Mouse (Mus musculus) neural tube, embryonic 15.5 days (tissue): ENCODE measurements around the gene Camta1. TPM values are rescaled to one million over a fixed set of nuclear protein-coding genes. Genes with fewer than 3 reads are reported as not detected.
A peak's percentile ranks its signal among the peaks of the same experiment; 100 is the strongest.

Source experiments
- ATAC-seq: fragments of 200-750 bp; cut with Nextera tagmentation; 2 replicates; pipeline ENCODE4 v1.8.0; 2017; ENCODE audit warnings: mild to moderate bottlenecking, moderate TSS enrichment, moderate library complexity; ENCODE audit not compliant: low FRiP score
- H3K27ac ChIP-seq: fragments of 300-500 bp; sonication (generic); replicated peaks from 2 replicates; pipeline ENCODE4 v1.5.1; 2015; ENCODE audit warnings: mild to moderate bottlenecking, inconsistent platforms
- H3K27me3 ChIP-seq: fragments of 300-500 bp; sonication (generic); replicated peaks from 2 replicates; pipeline ENCODE4 v1.6.1; 2015; ENCODE audit warnings: inconsistent platforms
- H3K36me3 ChIP-seq: fragments of 300-500 bp; sonication (generic); 2 replicates; pipeline ENCODE4 v1.6.1; 2015; ENCODE audit warnings: inconsistent platforms
- H3K4me1 ChIP-seq: fragments of 300-500 bp; sonication (generic); 2 replicates; pipeline ENCODE4 v1.6.1; 2015; ENCODE audit warnings: inconsistent platforms
- H3K4me2 ChIP-seq: fragments of 300-500 bp; sonication (generic); 2 replicates; pipeline ENCODE4 v1.6.1; 2015; ENCODE audit warnings: inconsistent platforms, mild to moderate bottlenecking, moderate library complexity
- H3K4me3 ChIP-seq: fragments of 300-500 bp; sonication (generic); replicated peaks from 2 replicates; pipeline ENCODE4 v1.5.1; 2015; ENCODE audit warnings: mild to moderate bottlenecking, inconsistent platforms
- H3K9ac ChIP-seq: fragments of 300-500 bp; sonication (generic); replicated peaks from 2 replicates; pipeline ENCODE4 v1.6.1; 2015; ENCODE audit warnings: mild to moderate bottlenecking, inconsistent platforms
- H3K9me3 ChIP-seq: fragments of 300-500 bp; sonication (generic); replicated peaks from 2 replicates; pipeline ENCODE4 v1.6.1; 2016; ENCODE audit warnings: inconsistent platforms
- WGBS: fragments of 180-500 bp; shearing (Covaris S2); methylation state at CpG from one replicate; pipeline ENCODE4 v1.1.7; 2015; ENCODE audit warnings: mixed read lengths; 5-methylcytosine and 5-hydroxymethylcytosine counted together
- polyA plus RNA-seq: library from polyadenylated mRNA; unstranded; fragments of >200 nt; fragmentation: Nextera tagmentation; extraction: Ambion mirVana; gene quantifications from 2 replicates; pipeline ENCODE4 v1.2.1, GENCODE M21; 2015

Camta1 gene
- polyA plus RNA-seq, 1 experiment from 2014 or later = 161 TPM

- no peak overlapping the region for H3K4me3 ChIP-seq
- no peaks in the 10 kb centered on the region for H3K9me3 ChIP-seq
- H3K36me3 ChIP-seq = no peaks in the 10 kb centered on the region
- ATAC-seq = no peak
- 77% methylated on average over 7 of the region's 7 CpGs for WGBS
- no peaks in the 10 kb centered on the region for H3K27me3 ChIP-seq
- H3K4me2 ChIP-seq = peak overlapping the region; percentile 94; the same call in 1 of the 2 replicates
- no peak overlapping the region for H3K9ac ChIP-seq
- H3K27ac ChIP-seq = no peak overlapping the region
- peaks cover 45% of the 10 kb centered on the region for H3K4me1 ChIP-seq
Observed at GRCm38 (mm10) chr4:151859275-151859674, 2.4 kb downstream of the Camta1 start.

GRCm38 (mm10) chr4:151853949-151854348 lies 7.7 kb downstream of the Camta1 start:
- peaks cover 19% of the 10 kb centered on the region for H3K4me1 ChIP-seq

GRCm38 (mm10) chr4:151851179-151851578 lies 10.5 kb downstream of the Camta1 start:
- Histone ChIP-seq H3K9ac (no peak overlapping the region), H3K4me2 (no peak overlapping the region), H3K9me3 (no peaks in the 10 kb centered on the region), H3K4me3 (no peak overlapping the region), H3K27me3 (no peaks in the 10 kb centered on the region), H3K36me3 (no peaks in the 10 kb centered on the region), H3K4me1 (peaks cover 6% of the 10 kb centered on the region; the same call in 1 of the 2 replicates), H3K27ac (no peak overlapping the region)
- no peak for ATAC-seq
- WGBS = 57% methylated on average over 2 of the region's 2 CpGs

More at GRCm38 (mm10) chr4:151853949-151854348, 7.7 kb downstream of the Camta1 start:
- H3K36me3 ChIP-seq = no peaks in the 10 kb centered on the region
- no peaks in the 10 kb centered on the region for H3K27me3 ChIP-seq
- H3K9ac ChIP-seq = no peak overlapping the region
- no peak overlapping the region for H3K27ac ChIP-seq
- no peak for ATAC-seq
- 56% methylated on average over 3 of the region's 3 CpGs for WGBS
- H3K4me3 ChIP-seq = no peak overlapping the region
- H3K9me3 ChIP-seq = no peaks in the 10 kb centered on the region
- H3K4me2 ChIP-seq = no peak overlapping the region

GRCm38 (mm10) chr4:151842591-151842990 lies 19.1 kb downstream of the Camta1 start:
- Histone ChIP-seq H3K4me3 (no peak overlapping the region), H3K4me1 (no peaks in the 10 kb centered on the region), H3K4me2 (no peak overlapping the region), H3K27ac (no peak overlapping the region), H3K36me3 (no peaks in the 10 kb centered on the region), H3K9me3 (no peaks in the 10 kb centered on the region), H3K9ac (no peak overlapping the region), H3K27me3 (no peaks in the 10 kb centered on the region)
- ATAC-seq = no peak
- WGBS = 33% methylated on average over 2 of the region's 2 CpGs

- Histone ChIP-seq H3K4me1 (peaks cover 11% of the 10 kb centered on the region), H3K9me3 (no peaks in the 10 kb centered on the region), H3K9ac (no peak overlapping the region), H3K27ac (no peak overlapping the region), H3K27me3 (no peaks in the 10 kb centered on the region), H3K36me3 (no peaks in the 10 kb centered on the region), H3K4me2 (no peak overlapping the region), H3K4me3 (no peak overlapping the region)
- WGBS = 81% methylated on average over 2 of the region's 2 CpGs
- no peak for ATAC-seq
Observed at GRCm38 (mm10) chr4:151838518-151838917, 23.2 kb downstream of the Camta1 start.

- Histone ChIP-seq H3K4me3 (no peak overlapping the region), H3K4me2 (no peak overlapping the region), H3K27ac (no peak overlapping the region), H3K36me3 (no peaks in the 10 kb centered on the region), H3K4me1 (peaks cover 15% of the 10 kb centered on the region), H3K27me3 (no peaks in the 10 kb centered on the region), H3K9ac (no peak overlapping the region), H3K9me3 (no peaks in the 10 kb centered on the region)
- WGBS = 91% methylated on average over 3 of the region's 3 CpGs
- no peak for ATAC-seq
Observed at GRCm38 (mm10) chr4:151835860-151836259, 25.8 kb downstream of the Camta1 start.

- WGBS = 59% methylated on average over 10 of the region's 10 CpGs
- H3K27ac ChIP-seq = no peak overlapping the region
- peaks cover 15% of the 10 kb centered on the region for H3K4me1 ChIP-seq
- H3K36me3 ChIP-seq = no peaks in the 10 kb centered on the region
- H3K9ac ChIP-seq = no peak overlapping the region
- no peak overlapping the region for H3K4me2 ChIP-seq
- peak; percentile 35; the same call in 1 of the 2 replicates for ATAC-seq
- no peaks in the 10 kb centered on the region for H3K9me3 ChIP-seq
- no peaks in the 10 kb centered on the region for H3K27me3 ChIP-seq
- H3K4me3 ChIP-seq = no peak overlapping the region
Observed at GRCm38 (mm10) chr4:151834536-151834935, 27.1 kb downstream of the Camta1 start.

GRCm38 (mm10) chr4:151833940-151834449 lies 27.7 kb downstream of the Camta1 start:
- peaks cover 15% of the 10 kb centered on the region for H3K4me1 ChIP-seq
- no peak for ATAC-seq
- no peak overlapping the region for H3K27ac ChIP-seq
- no peaks in the 10 kb centered on the region for H3K27me3 ChIP-seq
- whole genome bisulfite sequencing = 69% methylated on average over 7 of the region's 7 CpGs
- no peak overlapping the region for H3K4me2 ChIP-seq
- H3K4me3 ChIP-seq = no peak overlapping the region
- no peaks in the 10 kb centered on the region for H3K9me3 ChIP-seq
- no peak overlapping the region for H3K9ac ChIP-seq
- 0 out of 2 replicates have a peak, but pooled peaks cover 3% of the 10 kb centered on the region for H3K36me3 ChIP-seq

GRCm38 (mm10) chr4:151827840-151828239 lies 33.8 kb downstream of the Camta1 start:
- H3K27me3 ChIP-seq = no peaks in the 10 kb centered on the region
- no peaks in the 10 kb centered on the region for H3K9me3 ChIP-seq
- ATAC-seq = no peak
- no peak overlapping the region for H3K4me3 ChIP-seq
- no peak overlapping the region for H3K9ac ChIP-seq
- no peak overlapping the region for H3K4me2 ChIP-seq
- H3K27ac ChIP-seq = no peak overlapping the region
- H3K36me3 ChIP-seq = 0 out of 2 replicates have a peak, but pooled peaks cover 5% of the 10 kb centered on the region
- H3K4me1 ChIP-seq = peaks cover 8% of the 10 kb centered on the region; the same call in 1 of the 2 replicates
- WGBS = 93% methylated on average over 3 of the region's 3 CpGs

- Histone ChIP-seq H3K4me2 (no peak overlapping the region), H3K9ac (no peak overlapping the region), H3K4me1 (peaks cover 8% of the 10 kb centered on the region; the same call in 1 of the 2 replicates), H3K27me3 (no peaks in the 10 kb centered on the region), H3K4me3 (no peak overlapping the region), H3K9me3 (no peaks in the 10 kb centered on the region), H3K36me3 (0 out of 2 replicates have a peak, but pooled peaks cover 5% of the 10 kb centered on the region), H3K27ac (no peak overlapping the region)
- no peak for ATAC-seq
Observed at GRCm38 (mm10) chr4:151827356-151827755, 34.3 kb downstream of the Camta1 start.

- Histone ChIP-seq H3K9ac (no peak overlapping the region), H3K4me3 (no peak overlapping the region), H3K4me1 (peaks cover 10% of the 10 kb centered on the region), H3K27ac (no peak overlapping the region), H3K4me2 (no peak overlapping the region), H3K36me3 (0 out of 2 replicates have a peak, but pooled peaks cover 3% of the 10 kb centered on the region), H3K9me3 (no peaks in the 10 kb centered on the region), H3K27me3 (no peaks in the 10 kb centered on the region)
- 80% methylated on average over 3 of the region's 3 CpGs for WGBS
- no peak for ATAC-seq
Observed at GRCm38 (mm10) chr4:151823963-151824362, 37.7 kb downstream of the Camta1 start.

- H3K4me1 ChIP-seq = peaks cover 18% of the 10 kb centered on the region
- no peak overlapping the region for H3K4me2 ChIP-seq
- WGBS = 77% methylated on average over 2 of the region's 2 CpGs
- H3K36me3 ChIP-seq = no peaks in the 10 kb centered on the region
- no peak for ATAC-seq
- H3K4me3 ChIP-seq = no peak overlapping the region
- H3K27ac ChIP-seq = no peak overlapping the region
- no peaks in the 10 kb centered on the region for H3K9me3 ChIP-seq
- H3K27me3 ChIP-seq = no peaks in the 10 kb centered on the region
- H3K9ac ChIP-seq = no peak overlapping the region
Observed at GRCm38 (mm10) chr4:151822986-151823385, 38.7 kb downstream of the Camta1 start.
